Mouse (Mus musculus): ENCODE data around the gene Prrt1.

Prrt1 gene

DNA sequence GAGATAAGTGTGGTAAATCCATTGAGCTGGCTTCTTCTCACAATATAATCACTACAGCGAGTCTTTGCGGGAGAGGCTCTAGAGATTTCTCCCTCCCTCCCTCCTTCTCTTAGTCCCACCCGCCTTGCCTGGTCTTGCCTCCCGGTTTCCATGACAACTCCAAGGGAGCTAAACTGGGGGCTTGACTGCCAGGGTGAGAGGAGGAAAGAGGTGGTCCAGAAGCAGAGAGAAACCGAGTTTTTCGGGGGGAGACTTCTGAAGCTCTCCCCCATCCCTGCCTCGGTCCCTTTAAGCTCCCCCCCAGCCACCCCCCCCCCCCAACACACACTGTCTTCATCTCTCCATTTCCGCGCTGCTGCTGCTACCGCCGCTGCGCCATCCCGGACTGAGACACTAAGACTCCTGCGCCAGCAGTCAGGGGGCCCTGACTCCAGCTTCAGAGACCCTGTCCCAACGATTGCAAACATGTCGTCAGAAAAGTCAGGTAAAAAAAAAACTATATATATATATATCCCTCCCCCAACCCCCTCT is at the start of gene Prrt1:
Gene Prrt1, plus strand, starts transcription at position 313 of the 531 bp plus-strand sequence.
- DNase-seq: peak; percentile 63 to 71

- DNase-seq: no peak
Observed at GRCm38 (mm10) chr17:34582528-34582927, 46.8 kb upstream of the Prrt1 start.

DNA sequence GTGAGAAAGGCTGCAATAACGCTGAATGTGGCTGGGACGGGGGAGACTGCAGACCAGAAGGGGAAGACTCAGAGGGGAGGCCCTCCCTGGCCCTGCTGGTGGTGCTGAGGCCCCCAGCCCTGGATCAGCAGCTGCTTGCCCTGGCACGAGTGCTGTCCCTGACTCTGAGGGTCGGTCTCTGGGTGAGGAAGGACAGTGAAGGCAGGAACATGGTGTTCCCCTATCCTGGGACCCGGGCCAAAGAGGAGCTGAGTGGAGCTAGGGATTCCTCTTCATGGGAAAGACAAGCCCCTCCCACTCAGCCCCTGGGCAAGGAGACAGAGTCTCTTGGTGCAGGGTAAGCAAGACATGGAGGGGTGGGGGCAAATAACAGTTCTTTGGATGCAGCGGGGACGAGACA is 45.9 kb upstream of the Prrt1 start:
- DNase-seq: peak in 1 of 2 experiments; percentile 14

DNA sequence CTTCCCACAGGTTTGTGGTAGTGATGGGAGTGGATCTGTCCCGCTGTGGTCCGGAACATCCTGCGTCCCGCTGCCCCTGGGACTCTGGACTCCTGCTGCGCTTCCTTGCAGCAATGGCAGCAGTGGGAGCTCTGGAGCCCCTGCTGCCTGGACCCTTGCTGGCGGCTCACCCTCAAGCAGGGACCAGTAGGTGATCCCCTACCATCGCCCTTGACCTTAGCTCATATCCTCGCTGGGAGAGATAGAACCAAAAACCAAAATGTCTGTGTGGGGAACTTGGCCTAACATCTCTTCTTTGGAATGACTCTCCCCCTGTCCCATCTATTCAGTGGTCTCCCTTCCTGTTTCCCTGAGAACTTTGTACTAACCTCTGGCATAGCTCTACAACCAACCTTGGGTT is 45.5 kb upstream of the Prrt1 start:
- DNase-seq: no peak

- DNase-seq: peak in 1 of 2 experiments; percentile 23
Observed at GRCm38 (mm10) chr17:34585121-34585520, 44.2 kb upstream of the Prrt1 start.

GRCm38 (mm10) chr17:34585877-34586771 is 43.2 kb upstream of the Prrt1 start:
- DNase-seq: peak; percentile 36 to 37

DNA sequence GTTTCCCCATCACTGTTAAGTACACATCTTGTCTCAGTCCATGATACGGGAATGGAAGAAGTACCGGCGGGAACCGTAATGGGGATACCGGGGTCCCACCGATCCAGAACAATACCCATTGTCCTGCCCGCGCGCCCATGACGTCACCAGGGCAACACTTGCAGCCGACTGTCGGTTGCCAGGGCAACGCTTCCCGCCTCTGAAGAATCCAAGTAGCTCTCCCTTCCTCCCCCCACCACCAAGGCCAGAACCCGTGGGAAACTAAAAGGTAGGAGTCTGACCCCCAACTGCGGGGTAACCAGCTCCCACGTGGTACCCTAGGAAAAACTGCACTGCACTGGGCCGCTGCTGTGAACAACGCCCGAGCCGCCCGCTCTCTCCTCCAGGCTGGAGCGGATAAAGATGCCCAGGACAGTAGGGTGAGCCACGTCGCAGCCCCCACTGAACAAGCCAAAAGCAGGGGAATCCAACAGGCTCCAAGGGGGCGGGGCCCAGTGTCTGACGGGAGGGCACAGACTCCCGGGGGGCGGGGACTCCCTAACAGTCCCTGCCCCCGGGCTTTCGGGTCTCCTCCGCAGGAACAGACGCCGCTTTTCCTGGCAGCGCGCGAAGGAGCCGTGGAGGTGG is 42.4 kb upstream of the Prrt1 start:
- peak; percentile 90 to 92 for DNase-seq

GRCm38 (mm10) chr17:34587423-34587811 is 41.9 kb upstream of the Prrt1 start:
- peak; percentile 96 to 100 for DNase-seq

GRCm38 (mm10) chr17:34587814-34588213 is 41.5 kb upstream of the Prrt1 start:
- no peak for DNase-seq

- DNase-seq: no peak
Observed at GRCm38 (mm10) chr17:34588767-34589166, 40.6 kb upstream of the Prrt1 start.

GRCm38 (mm10) chr17:34589206-34589605 is 40.1 kb upstream of the Prrt1 start:
- no peak for DNase-seq

DNA sequence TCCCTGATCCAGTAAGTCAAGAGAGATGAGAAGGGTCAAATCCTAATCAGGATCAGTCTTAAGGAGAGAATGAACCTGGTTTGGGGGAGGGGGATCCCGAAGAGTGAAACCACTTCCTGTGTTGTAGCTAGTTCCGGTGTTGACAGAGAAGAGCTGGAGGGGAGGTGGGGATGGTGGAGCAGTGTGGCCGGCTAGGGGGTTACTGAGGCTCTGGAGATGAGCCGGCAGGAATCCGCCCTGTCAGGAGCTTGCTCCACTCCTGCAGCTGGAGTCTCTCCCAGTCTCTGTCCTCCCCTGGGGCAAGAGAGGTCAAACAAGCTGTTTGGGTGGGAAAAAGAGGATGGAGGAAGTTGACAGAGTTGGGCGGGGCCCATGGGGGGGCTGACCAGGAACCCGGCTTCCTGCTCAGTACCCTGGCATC is 39.6 kb upstream of the Prrt1 start, which contains the start of gene Gpsm3:
Gene Gpsm3, plus strand, starts transcription at position 126 of the 421 bp plus-strand sequence.
- DNase-seq: peak in 1 of 2 experiments; percentile 24

- DNase-seq: peak in 1 of 2 experiments; percentile 34
Observed at GRCm38 (mm10) chr17:34590154-34590987, 39.0 kb upstream of the Prrt1 start.

- peak in 1 of 2 experiments; percentile 41 for DNase-seq
Observed at GRCm38 (mm10) chr17:34591029-34591993, 38.0 kb upstream of the Prrt1 start, which contains the start of gene Pbx2. Pbx2 (plus strand) TSS chr17:34591266.

DNA sequence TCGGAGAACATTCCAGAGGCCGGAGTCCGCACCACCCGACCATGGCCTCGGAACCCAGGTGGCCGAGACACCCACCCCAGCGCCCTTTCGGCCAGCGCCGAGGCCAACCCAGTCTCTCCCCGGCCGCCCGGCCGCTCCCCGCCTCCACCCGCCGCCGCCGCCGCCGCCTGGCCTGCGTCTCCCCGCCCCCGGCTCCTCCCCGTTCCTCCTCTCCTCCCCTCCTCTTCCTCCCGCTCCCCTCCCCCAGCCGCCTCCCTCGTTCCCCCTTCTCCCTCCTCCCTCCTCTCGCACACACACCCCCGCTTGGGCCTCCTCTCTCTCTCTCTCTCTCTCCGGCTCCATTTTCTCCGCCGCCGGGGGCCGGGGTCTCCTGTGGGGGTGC is 37.3 kb upstream of the Prrt1 start:
- DNase-seq: peak; percentile 89 to 91

- DNase-seq: peak; percentile 51 to 54
Observed at GRCm38 (mm10) chr17:34592581-34593549, 36.5 kb upstream of the Prrt1 start.

GRCm38 (mm10) chr17:34593752-34594525 is 35.4 kb upstream of the Prrt1 start:
- peak in 1 of 2 experiments; percentile 34 for DNase-seq

GRCm38 (mm10) chr17:34596098-34596497 is 33.2 kb upstream of the Prrt1 start:
- no peak for DNase-seq

DNA sequence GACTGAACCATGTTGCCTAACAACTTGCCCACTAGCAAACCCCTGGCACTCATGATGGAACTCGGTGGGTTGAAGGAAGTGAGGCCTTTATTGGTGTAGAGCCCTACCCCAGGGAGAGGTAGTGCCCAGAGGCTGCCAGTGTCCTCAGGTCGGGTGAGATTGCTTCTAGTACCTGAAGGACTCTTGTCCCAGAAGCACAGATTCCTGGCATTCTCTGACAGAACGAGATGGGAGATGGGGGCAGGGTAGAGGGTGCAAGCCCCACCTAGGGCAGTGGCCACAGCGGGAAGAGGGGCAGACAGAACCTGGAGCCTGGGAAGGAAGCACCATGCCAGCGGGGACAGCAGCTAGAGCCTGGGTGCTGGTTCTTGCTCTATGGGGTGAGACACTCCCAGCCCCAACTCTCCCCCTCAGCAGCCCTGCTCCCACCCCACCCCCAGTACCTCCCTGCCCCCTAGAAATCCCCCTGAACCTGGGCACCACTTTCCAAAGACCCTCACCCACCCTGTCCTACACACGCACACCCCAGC is 31.7 kb upstream of the Prrt1 start, which contains the start of gene Ager:
Gene Ager, plus strand, starts transcription at position 297 of the 530 bp plus-strand sequence.
- DNase-seq: peak in 1 of 2 experiments; percentile 6
